Mouse (Mus musculus) ES-Bruce4 (cell line): ENCODE results near the gene Chtop.

ENCODE experiments used
- CTCF ChIP-seq: IDR thresholded peaks from one replicate; pipeline ENCODE4 v1.8.1; 2011; ENCODE audit warnings: low read depth, low read length
- EP300 ChIP-seq: IDR thresholded peaks from 2 replicates; pipeline ENCODE4 v1.6.1; 2011; ENCODE audit warnings: low read depth, low read length; ENCODE audit not compliant: insufficient read depth
- POLR2A ChIP-seq: IDR thresholded peaks from one replicate; pipeline ENCODE4 v1.8.1; 2011; ENCODE audit warnings: low read length; ENCODE audit not compliant: insufficient read depth

- no peak for TF ChIP-seq CTCF
- no peak for TF ChIP-seq POLR2A
- no peak for TF ChIP-seq EP300
Observed at GRCm38 (mm10) chr3:90508287-90508949, 880 bp downstream of the Chtop start.
